Mouse (Mus musculus) hindbrain, embryonic 13.5 days (tissue): ENCODE measurements around the gene Tram2. TPM values are rescaled to one million over a fixed set of nuclear protein-coding genes. Genes with fewer than 3 reads are reported as not detected.

Source experiments
- ATAC-seq: fragments of 200-750 bp; cut with Nextera tagmentation; 2 replicates; pipeline ENCODE4 v1.8.0; 2017; ENCODE audit warnings: moderate TSS enrichment; ENCODE audit not compliant: low FRiP score
- H3K27ac ChIP-seq: fragments of 300-500 bp; sonication (generic); 2 replicates; pipeline ENCODE4 v1.5.1; 2015; ENCODE audit warnings: inconsistent platforms, mild to moderate bottlenecking, moderate library complexity
- H3K27me3 ChIP-seq: fragments of 300-500 bp; sonication (generic); 2 replicates; pipeline ENCODE4 v1.6.1; 2015; ENCODE audit warnings: mild to moderate bottlenecking, inconsistent platforms
- H3K36me3 ChIP-seq: fragments of 300-500 bp; sonication (generic); 2 replicates; pipeline ENCODE4 v1.6.1; 2015; ENCODE audit warnings: mild to moderate bottlenecking, inconsistent platforms
- H3K4me1 ChIP-seq: fragments of 300-500 bp; sonication (generic); replicated peaks from 2 replicates; pipeline ENCODE4 v1.6.1; 2015; ENCODE audit warnings: inconsistent platforms
- H3K4me2 ChIP-seq: fragments of 300-500 bp; sonication (generic); 2 replicates; pipeline ENCODE4 v1.6.1; 2015; ENCODE audit warnings: inconsistent platforms, mild to moderate bottlenecking, moderate library complexity
- H3K4me3 ChIP-seq: fragments of 300-500 bp; sonication (generic); 2 replicates; pipeline ENCODE4 v1.5.1; 2015; ENCODE audit warnings: mild to moderate bottlenecking, inconsistent platforms
- H3K9ac ChIP-seq: fragments of 300-500 bp; sonication (generic); 2 replicates; pipeline ENCODE4 v1.6.1; 2015; ENCODE audit warnings: mild to moderate bottlenecking, inconsistent platforms
- H3K9me3 ChIP-seq: fragments of 300-500 bp; sonication (generic); 2 replicates; pipeline ENCODE4 v1.6.1; 2016; ENCODE audit warnings: inconsistent platforms
- WGBS: fragments of 180-500 bp; shearing (Covaris S2); methylation state at CpG from one replicate; pipeline ENCODE4 v1.1.7; 2015; 5-methylcytosine and 5-hydroxymethylcytosine counted together
- polyA plus RNA-seq: library from polyadenylated mRNA; unstranded; fragments of >200 nt; fragmentation: Nextera tagmentation; extraction: Ambion mirVana; gene quantifications from 2 replicates; pipeline ENCODE4 v1.2.1, GENCODE M21; 2015

Tram2 gene
- polyA plus RNA-seq = 2.4 and 3.0 TPM in 2 replicates

GRCm38 (mm10) chr1:21079217-21079773 lies at the start of gene Tram2:
Gene Tram2 (minus strand): TSS chr1:21079229.
- H3K27ac ChIP-seq = peak within 1 kb of the TSS; percentile 85
- H3K9me3 ChIP-seq = no peaks in the 10 kb centered on the region
- peaks cover 42% of the 10 kb centered on the region for H3K4me1 ChIP-seq
- no peaks in the 10 kb centered on the region for H3K27me3 ChIP-seq
- peak within 1 kb of the TSS; percentile 60 for H3K4me3 ChIP-seq
- peak; percentile 95 for ATAC-seq
- no peaks in the 10 kb centered on the region for H3K36me3 ChIP-seq
- peak within 1 kb of the TSS; percentile 69 for H3K4me2 ChIP-seq
- H3K9ac ChIP-seq = peak within 1 kb of the TSS; percentile 80
- 2% methylated on average over 44 of the region's 52 CpGs for WGBS

- no peak overlapping the region for H3K9ac ChIP-seq
- ATAC-seq = no peak
Observed at GRCm38 (mm10) chr1:21124713-21125336, 45.8 kb upstream of the Tram2 start.

GRCm38 (mm10) chr1:21103784-21104183 lies 24.8 kb upstream of the Tram2 start:
- H3K27ac ChIP-seq = no peak overlapping the region
- H3K4me3 ChIP-seq = no peak overlapping the region
- ATAC-seq = no peak
- WGBS = 85% methylated on average over 4 of the region's 4 CpGs
- 0 out of 2 replicates have a peak, but pooled peaks cover 3% of the 10 kb centered on the region for H3K4me1 ChIP-seq
- H3K9me3 ChIP-seq = no peaks in the 10 kb centered on the region
- no peaks in the 10 kb centered on the region for H3K27me3 ChIP-seq
- no peak overlapping the region for H3K4me2 ChIP-seq
- no peak overlapping the region for H3K9ac ChIP-seq
- no peaks in the 10 kb centered on the region for H3K36me3 ChIP-seq

More at GRCm38 (mm10) chr1:21124713-21125336, 45.8 kb upstream of the Tram2 start:
- no peaks in the 10 kb centered on the region for H3K36me3 ChIP-seq
- H3K4me1 ChIP-seq = no peaks in the 10 kb centered on the region
- H3K27ac ChIP-seq = no peak overlapping the region
- H3K9me3 ChIP-seq = no peaks in the 10 kb centered on the region
- H3K27me3 ChIP-seq = no peaks in the 10 kb centered on the region
- 80% methylated on average over 14 of the region's 14 CpGs for WGBS
- no peak overlapping the region for H3K4me3 ChIP-seq
- H3K4me2 ChIP-seq = no peak overlapping the region

- Histone ChIP-seq H3K36me3 (no peaks in the 10 kb centered on the region), H3K4me3 (no peak overlapping the region), H3K9ac (no peak overlapping the region), H3K27me3 (no peaks in the 10 kb centered on the region), H3K4me1 (0 out of 2 replicates have a peak, but pooled peaks cover 3% of the 10 kb centered on the region), H3K4me2 (no peak overlapping the region), H3K9me3 (no peaks in the 10 kb centered on the region), H3K27ac (no peak overlapping the region)
- ATAC-seq = no peak
- WGBS = 53% methylated on average over 15 of the region's 15 CpGs
Observed at GRCm38 (mm10) chr1:21101221-21102006, 22.4 kb upstream of the Tram2 start.

- no peak for ATAC-seq
- H3K27me3 ChIP-seq = no peaks in the 10 kb centered on the region
- H3K4me3 ChIP-seq = no peak overlapping the region
- no peaks in the 10 kb centered on the region for H3K36me3 ChIP-seq
- no peak overlapping the region for H3K4me2 ChIP-seq
- WGBS = 92% methylated on average over 4 of the region's 4 CpGs
- H3K9ac ChIP-seq = no peak overlapping the region
- H3K9me3 ChIP-seq = no peaks in the 10 kb centered on the region
- no peak overlapping the region for H3K27ac ChIP-seq
- 0 out of 2 replicates have a peak, but pooled peaks cover 3% of the 10 kb centered on the region for H3K4me1 ChIP-seq
Observed at GRCm38 (mm10) chr1:21100726-21101125, 21.7 kb upstream of the Tram2 start.

GRCm38 (mm10) chr1:21097001-21097989 lies 18.3 kb upstream of the Tram2 start:
- H3K4me1 ChIP-seq = 0 out of 2 replicates have a peak, but pooled peaks cover 3% of the 10 kb centered on the region
- H3K9me3 ChIP-seq = no peaks in the 10 kb centered on the region
- WGBS = 84% methylated on average over 23 of the region's 23 CpGs
- no peaks in the 10 kb centered on the region for H3K27me3 ChIP-seq
- H3K4me3 ChIP-seq = no peak overlapping the region
- ATAC-seq = no peak
- H3K36me3 ChIP-seq = no peaks in the 10 kb centered on the region
- no peak overlapping the region for H3K9ac ChIP-seq
- H3K27ac ChIP-seq = no peak overlapping the region
- no peak overlapping the region for H3K4me2 ChIP-seq

GRCm38 (mm10) chr1:21094644-21095215 lies 15.7 kb upstream of the Tram2 start:
- H3K4me3 ChIP-seq = no peak overlapping the region
- H3K4me1 ChIP-seq = no peaks in the 10 kb centered on the region
- no peaks in the 10 kb centered on the region for H3K27me3 ChIP-seq
- no peak overlapping the region for H3K9ac ChIP-seq
- no peaks in the 10 kb centered on the region for H3K9me3 ChIP-seq
- no peak overlapping the region for H3K4me2 ChIP-seq
- no peaks in the 10 kb centered on the region for H3K36me3 ChIP-seq
- ATAC-seq = no peak
- 76% methylated on average over 4 of the region's 4 CpGs for WGBS
- H3K27ac ChIP-seq = no peak overlapping the region

- H3K27ac ChIP-seq = no peak overlapping the region
- H3K9me3 ChIP-seq = no peaks in the 10 kb centered on the region
- no peaks in the 10 kb centered on the region for H3K36me3 ChIP-seq
- ATAC-seq = no peak; the same call in 1 of the 2 replicates
- no peak overlapping the region for H3K4me2 ChIP-seq
- no peak overlapping the region for H3K9ac ChIP-seq
- WGBS = 71% methylated on average over 6 of the region's 6 CpGs
- H3K27me3 ChIP-seq = no peaks in the 10 kb centered on the region
- no peak overlapping the region for H3K4me3 ChIP-seq
- no peaks in the 10 kb centered on the region for H3K4me1 ChIP-seq
Observed at GRCm38 (mm10) chr1:21089661-21090117, 10.7 kb upstream of the Tram2 start.

GRCm38 (mm10) chr1:21086291-21086690 lies 7.3 kb upstream of the Tram2 start:
- ATAC-seq = no peak
- Histone ChIP-seq H3K36me3 (no peaks in the 10 kb centered on the region), H3K9ac (no peak overlapping the region), H3K27ac (no peak overlapping the region), H3K27me3 (no peaks in the 10 kb centered on the region), H3K4me2 (no peak overlapping the region), H3K4me3 (no peak overlapping the region), H3K9me3 (no peaks in the 10 kb centered on the region), H3K4me1 (no peaks in the 10 kb centered on the region)
- 87% methylated on average over 5 of the region's 5 CpGs for whole genome bisulfite sequencing

GRCm38 (mm10) chr1:21084661-21085060 lies 5.6 kb upstream of the Tram2 start:
- no peaks in the 10 kb centered on the region for H3K9me3 ChIP-seq
- H3K4me3 ChIP-seq = no peak overlapping the region
- no peaks in the 10 kb centered on the region; the same call in 1 of the 2 replicates for H3K4me1 ChIP-seq
- H3K27me3 ChIP-seq = no peaks in the 10 kb centered on the region
- H3K27ac ChIP-seq = no peak overlapping the region
- ATAC-seq = no peak
- no peaks in the 10 kb centered on the region for H3K36me3 ChIP-seq
- H3K9ac ChIP-seq = no peak overlapping the region
- 67% methylated on average over 2 of the region's 2 CpGs for WGBS
- no peak overlapping the region for H3K4me2 ChIP-seq

- ATAC-seq = no peak
- no peaks in the 10 kb centered on the region for H3K36me3 ChIP-seq
- H3K4me1 ChIP-seq = peaks cover 31% of the 10 kb centered on the region
- no peak overlapping the region for H3K4me3 ChIP-seq
- H3K27me3 ChIP-seq = no peaks in the 10 kb centered on the region
- no peak overlapping the region for H3K4me2 ChIP-seq
- no peaks in the 10 kb centered on the region for H3K9me3 ChIP-seq
- H3K27ac ChIP-seq = no peak overlapping the region
- 91% methylated on average over 12 of the region's 12 CpGs for WGBS
- H3K9ac ChIP-seq = no peak overlapping the region
Observed at GRCm38 (mm10) chr1:21080362-21080761, 1.3 kb upstream of the Tram2 start.
